Mouse (Mus musculus) embryonic facial prominence, embryonic 15.5 days (tissue): ENCODE data around the gene Nlrc5. TPM values are rescaled to one million over a fixed set of nuclear protein-coding genes. Genes with fewer than 3 reads are reported as not detected.
"Not testable (repeated sequence)": the region's sequence is repeated elsewhere in the genome, so short reads cannot be mapped to it uniquely, and the experiment has no call there.

Experiments used
- ATAC-seq: fragments of 200-750 bp; cut with Nextera tagmentation; 2 replicates; pipeline ENCODE4 v1.8.0; 2017; ENCODE audit warnings: low read depth, moderate TSS enrichment; ENCODE audit not compliant: insufficient number of reproducible peaks, low FRiP score, low TSS enrichment
- H3K27ac ChIP-seq: fragments of 300-500 bp; sonication (generic); replicated peaks from 2 replicates; pipeline ENCODE4 v1.5.1; 2015; ENCODE audit warnings: mild to moderate bottlenecking, inconsistent platforms
- H3K27me3 ChIP-seq: fragments of 300-500 bp; sonication (generic); 2 replicates; pipeline ENCODE4 v1.6.1; 2015; ENCODE audit warnings: inconsistent platforms
- H3K36me3 ChIP-seq: fragments of 300-500 bp; sonication (generic); 2 replicates; pipeline ENCODE4 v1.6.1; 2015; ENCODE audit warnings: mild to moderate bottlenecking, inconsistent platforms
- H3K4me1 ChIP-seq: fragments of 300-500 bp; sonication (generic); 2 replicates; pipeline ENCODE4 v1.6.1; 2015; ENCODE audit warnings: inconsistent platforms
- H3K4me2 ChIP-seq: fragments of 300-500 bp; sonication (generic); replicated peaks from 2 replicates; pipeline ENCODE4 v1.6.1; 2015; ENCODE audit warnings: mild to moderate bottlenecking, inconsistent platforms
- H3K4me3 ChIP-seq: fragments of 300-500 bp; sonication (generic); replicated peaks from 2 replicates; pipeline ENCODE4 v1.5.1; 2015; ENCODE audit warnings: mild to moderate bottlenecking, inconsistent platforms
- H3K9ac ChIP-seq: fragments of 300-500 bp; sonication (generic); 2 replicates; pipeline ENCODE4 v1.6.1; 2015; ENCODE audit warnings: inconsistent platforms
- H3K9me3 ChIP-seq: fragments of 300-500 bp; sonication (generic); replicated peaks from 2 replicates; pipeline ENCODE4 v1.6.1; 2016; ENCODE audit warnings: inconsistent platforms
- WGBS: fragments of 180-500 bp; shearing (Covaris S2); methylation state at CpG from one replicate; pipeline ENCODE4 v1.1.7; 2015; 5-methylcytosine and 5-hydroxymethylcytosine counted together
- polyA plus RNA-seq: library from polyadenylated mRNA; unstranded; fragments of >200 nt; fragmentation: Nextera tagmentation; extraction: Ambion mirVana; gene quantifications from 2 replicates; pipeline ENCODE4 v1.2.1, GENCODE M21; 2015

The Nlrc5 gene
- polyA plus RNA-seq, 1 experiment from 2014 or later, result 0.40 TPM

- H3K36me3 ChIP-seq, result peaks cover 58% of the 10 kb centered on the region
- H3K27me3 ChIP-seq, result no peaks in the 10 kb centered on the region
- no peak overlapping the region for H3K9ac ChIP-seq
- no peaks in the 10 kb centered on the region for H3K9me3 ChIP-seq
- no peak overlapping the region for H3K4me2 ChIP-seq
- 84% methylated on average over 6 of the region's 6 CpGs for WGBS
- no peaks in the 10 kb centered on the region for H3K4me1 ChIP-seq
- ATAC-seq, result no peak
- H3K4me3 ChIP-seq, result no peak overlapping the region
- no peak overlapping the region for H3K27ac ChIP-seq
These were observed 38.2 kb upstream of the Nlrc5 start for GRCm38 (mm10) chr8:94395851-94396540.

GRCm38 (mm10) chr8:94396964-94397657 lies 37.0 kb upstream of the Nlrc5 start:
- WGBS, result 65% methylated on average over 11 of the region's 11 CpGs
- no peak overlapping the region for H3K4me3 ChIP-seq
- no peaks in the 10 kb centered on the region for H3K4me1 ChIP-seq
- H3K27ac ChIP-seq, result no peak overlapping the region
- H3K36me3 ChIP-seq, result peaks cover 47% of the 10 kb centered on the region
- H3K9ac ChIP-seq, result no peak overlapping the region
- ATAC-seq, result no peak
- no peak overlapping the region for H3K4me2 ChIP-seq
- H3K27me3 ChIP-seq, result no peaks in the 10 kb centered on the region
- no peaks in the 10 kb centered on the region for H3K9me3 ChIP-seq

- WGBS, result 69% methylated on average over 6 of the region's 6 CpGs
- peaks cover 35% of the 10 kb centered on the region for H3K36me3 ChIP-seq
- no peak overlapping the region for H3K9ac ChIP-seq
- H3K4me3 ChIP-seq, result no peak overlapping the region
- no peak overlapping the region for H3K27ac ChIP-seq
- H3K27me3 ChIP-seq, result no peaks in the 10 kb centered on the region
- no peaks in the 10 kb centered on the region for H3K9me3 ChIP-seq
- no peaks in the 10 kb centered on the region for H3K4me1 ChIP-seq
- no peak for ATAC-seq
- no peak overlapping the region for H3K4me2 ChIP-seq
These were observed 35.6 kb upstream of the Nlrc5 start for GRCm38 (mm10) chr8:94398587-94398986.

GRCm38 (mm10) chr8:94399361-94399953 lies 34.7 kb upstream of the Nlrc5 start:
- H3K4me1 ChIP-seq, result no peaks in the 10 kb centered on the region
- no peak overlapping the region for H3K27ac ChIP-seq
- ATAC-seq, result no peak
- H3K9ac ChIP-seq, result no peak overlapping the region
- no peaks in the 10 kb centered on the region for H3K27me3 ChIP-seq
- WGBS, result 77% methylated on average over 3 of the region's 3 CpGs
- H3K4me3 ChIP-seq, result no peak overlapping the region
- peaks cover 27% of the 10 kb centered on the region for H3K36me3 ChIP-seq
- H3K4me2 ChIP-seq, result no peak overlapping the region
- no peaks in the 10 kb centered on the region for H3K9me3 ChIP-seq

- WGBS, result 77% methylated on average over 2 of the region's 2 CpGs
These were observed 34.2 kb upstream of the Nlrc5 start for GRCm38 (mm10) chr8:94399957-94400356.

GRCm38 (mm10) chr8:94408443-94409080 lies 25.6 kb upstream of the Nlrc5 start:
- no peak overlapping the region for H3K4me2 ChIP-seq
- WGBS, result 59% methylated on average over 8 of the region's 8 CpGs
- no peaks in the 10 kb centered on the region for H3K9me3 ChIP-seq
- H3K9ac ChIP-seq, result no peak overlapping the region
- H3K4me1 ChIP-seq, result no peaks in the 10 kb centered on the region
- no peak overlapping the region for H3K4me3 ChIP-seq
- H3K27ac ChIP-seq, result no peak overlapping the region
- H3K27me3 ChIP-seq, result no peaks in the 10 kb centered on the region
- no peak for ATAC-seq
- no peaks in the 10 kb centered on the region for H3K36me3 ChIP-seq

More at GRCm38 (mm10) chr8:94399957-94400356, 34.2 kb upstream of the Nlrc5 start:
- not testable (repeated sequence) for H3K9ac ChIP-seq, H3K9me3 ChIP-seq, H3K4me1 ChIP-seq, H3K4me3 ChIP-seq, H3K27me3 ChIP-seq, ATAC-seq, H3K4me2 ChIP-seq, H3K27ac ChIP-seq
- H3K36me3 ChIP-seq, result peaks cover 22% of the 10 kb centered on the region

GRCm38 (mm10) chr8:94409523-94409922 lies 24.6 kb upstream of the Nlrc5 start:
- no peaks in the 10 kb centered on the region for H3K4me1 ChIP-seq
- WGBS, result 87% methylated on average over 7 of the region's 7 CpGs
- no peaks in the 10 kb centered on the region for H3K36me3 ChIP-seq
- H3K27me3 ChIP-seq, result no peaks in the 10 kb centered on the region
- no peak overlapping the region for H3K27ac ChIP-seq
- H3K9ac ChIP-seq, result no peak overlapping the region
- H3K9me3 ChIP-seq, result no peaks in the 10 kb centered on the region
- no peak for ATAC-seq
- H3K4me3 ChIP-seq, result no peak overlapping the region
- H3K4me2 ChIP-seq, result no peak overlapping the region

- Histone ChIP-seq H3K27me3 (no peaks in the 10 kb centered on the region), H3K4me3 (no peak overlapping the region), H3K36me3 (no peaks in the 10 kb centered on the region), H3K9ac (no peak overlapping the region), H3K27ac (no peak overlapping the region), H3K4me1 (no peaks in the 10 kb centered on the region), H3K9me3 (no peaks in the 10 kb centered on the region), H3K4me2 (no peak overlapping the region)
- no peak for ATAC-seq
- WGBS, result 76% methylated on average over 6 of the region's 6 CpGs
These were observed 21.6 kb upstream of the Nlrc5 start for GRCm38 (mm10) chr8:94412518-94412917.

GRCm38 (mm10) chr8:94413509-94413908 lies 20.6 kb upstream of the Nlrc5 start:
- no peak overlapping the region for H3K4me3 ChIP-seq
- H3K4me1 ChIP-seq, result no peaks in the 10 kb centered on the region
- H3K4me2 ChIP-seq, result no peak overlapping the region
- no peak overlapping the region for H3K9ac ChIP-seq
- 81% methylated on average over 6 of the region's 6 CpGs for WGBS
- no peak overlapping the region for H3K27ac ChIP-seq
- ATAC-seq, result no peak
- H3K9me3 ChIP-seq, result no peaks in the 10 kb centered on the region
- H3K27me3 ChIP-seq, result no peaks in the 10 kb centered on the region
- H3K36me3 ChIP-seq, result no peaks in the 10 kb centered on the region

GRCm38 (mm10) chr8:94415218-94415617 lies 18.9 kb upstream of the Nlrc5 start:
- H3K9me3 ChIP-seq, result no peaks in the 10 kb centered on the region
- H3K4me1 ChIP-seq, result no peaks in the 10 kb centered on the region
- H3K27ac ChIP-seq, result no peak overlapping the region
- no peak overlapping the region for H3K4me2 ChIP-seq
- 0 out of 2 replicates have a peak, but pooled peaks have one; percentile 43 for ATAC-seq
- no peak overlapping the region for H3K4me3 ChIP-seq
- whole genome bisulfite sequencing, result 45% methylated on average over 2 of the region's 2 CpGs
- no peaks in the 10 kb centered on the region for H3K36me3 ChIP-seq
- H3K9ac ChIP-seq, result no peak overlapping the region
- H3K27me3 ChIP-seq, result no peaks in the 10 kb centered on the region

GRCm38 (mm10) chr8:94418017-94418416 lies 16.1 kb upstream of the Nlrc5 start:
- no peak overlapping the region for H3K4me3 ChIP-seq
- no peak overlapping the region for H3K9ac ChIP-seq
- H3K4me1 ChIP-seq, result no peaks in the 10 kb centered on the region
- 62% methylated on average over 9 of the region's 9 CpGs for whole genome bisulfite sequencing
- no peak overlapping the region for H3K27ac ChIP-seq
- H3K27me3 ChIP-seq, result no peaks in the 10 kb centered on the region
- no peaks in the 10 kb centered on the region for H3K36me3 ChIP-seq
- no peaks in the 10 kb centered on the region for H3K9me3 ChIP-seq
- no peak for ATAC-seq
- no peak overlapping the region for H3K4me2 ChIP-seq
